Mouse (Mus musculus): ENCODE measurements around the gene Muc20. TPM values are rescaled to one million over a fixed set of nuclear protein-coding genes. Genes with fewer than 3 reads are reported as not detected.

The Muc20 gene
- polyA plus RNA-seq, 1 experiment from 2014 or later: not detected

GRCm38 (mm10) chr16:32807408-32808185 is 10.4 kb upstream of the Muc20 start:
- Histone ChIP-seq H3K27me3 (ENCODE audit: control insufficient read depth, insufficient read depth, low read length) (no peaks in the 10 kb centered on the region), H3K9me3 (ENCODE audit: control insufficient read depth, low read length) (no peaks in the 10 kb centered on the region), H3K4me2 (ENCODE audit: low read depth, low read length) (no peak overlapping the region), H3K4me3 (ENCODE audit: low read depth, low read length) (no peak overlapping the region), H3K27ac (ENCODE audit: low read depth, low read length) (no peak overlapping the region), H3K9ac (replicated peaks; ENCODE audit: low read depth, low read length) (no peak overlapping the region), H3K36me3 (ENCODE audit: control insufficient read depth, insufficient read depth, low read length) (no peaks in the 10 kb centered on the region), H3K4me1 (ENCODE audit: control insufficient read depth, insufficient read depth, low read length) (no peaks in the 10 kb centered on the region)
- WGBS: 72% methylated on average over 8 of the region's 8 CpGs
- no peak for ATAC-seq (ENCODE audit: low read depth)

- no peak for ATAC-seq (ENCODE audit: low read depth)
- H3K9me3 ChIP-seq (ENCODE audit: control insufficient read depth, low read length): no peaks in the 10 kb centered on the region
- H3K27me3 ChIP-seq (ENCODE audit: control insufficient read depth, insufficient read depth, low read length): no peaks in the 10 kb centered on the region
- H3K4me2 ChIP-seq (ENCODE audit: low read depth, low read length): no peak overlapping the region
- H3K4me1 ChIP-seq (ENCODE audit: control insufficient read depth, insufficient read depth, low read length): no peaks in the 10 kb centered on the region
- 87% methylated on average over 7 of the region's 7 CpGs for WGBS
- H3K36me3 ChIP-seq (ENCODE audit: control insufficient read depth, insufficient read depth, low read length): no peaks in the 10 kb centered on the region
- H3K27ac ChIP-seq (ENCODE audit: low read depth, low read length): no peak overlapping the region
- no peak overlapping the region for H3K9ac ChIP-seq (replicated peaks; ENCODE audit: low read depth, low read length)
- no peak overlapping the region for H3K4me3 ChIP-seq (ENCODE audit: low read depth, low read length)
These were observed 7.9 kb upstream of the Muc20 start for GRCm38 (mm10) chr16:32805151-32805550.

GRCm38 (mm10) chr16:32803901-32804300 is 6.7 kb upstream of the Muc20 start:
- H3K4me1 ChIP-seq (ENCODE audit: control insufficient read depth, insufficient read depth, low read length): no peaks in the 10 kb centered on the region
- 40% methylated on average over 5 of the region's 5 CpGs for WGBS

GRCm38 (mm10) chr16:32803252-32803853 is 6.1 kb upstream of the Muc20 start:
- H3K4me1 ChIP-seq (ENCODE audit: control insufficient read depth, insufficient read depth, low read length): no peaks in the 10 kb centered on the region
- 38% methylated on average over 6 of the region's 6 CpGs for WGBS
- no peak overlapping the region for H3K4me2 ChIP-seq (ENCODE audit: low read depth, low read length)
- H3K36me3 ChIP-seq (ENCODE audit: control insufficient read depth, insufficient read depth, low read length): no peaks in the 10 kb centered on the region
- no peaks in the 10 kb centered on the region for H3K9me3 ChIP-seq (ENCODE audit: control insufficient read depth, low read length)
- H3K4me3 ChIP-seq (ENCODE audit: low read depth, low read length): no peak overlapping the region
- H3K9ac ChIP-seq (replicated peaks; ENCODE audit: low read depth, low read length): no peak overlapping the region
- peak overlapping the region; percentile 35; the same call in 1 of the 2 replicates for H3K27ac ChIP-seq (ENCODE audit: low read depth, low read length)
- no peaks in the 10 kb centered on the region for H3K27me3 ChIP-seq (ENCODE audit: control insufficient read depth, insufficient read depth, low read length)
- ATAC-seq (ENCODE audit: low read depth): peak; percentile 78

More at GRCm38 (mm10) chr16:32803901-32804300, 6.7 kb upstream of the Muc20 start:
- ATAC-seq (ENCODE audit: low read depth): 0 out of 2 replicates have a peak, but pooled peaks have one; percentile 34
- Histone ChIP-seq H3K4me2 (ENCODE audit: low read depth, low read length) (no peak overlapping the region), H3K27ac (ENCODE audit: low read depth, low read length) (no peak overlapping the region), H3K4me3 (ENCODE audit: low read depth, low read length) (no peak overlapping the region), H3K9me3 (ENCODE audit: control insufficient read depth, low read length) (no peaks in the 10 kb centered on the region), H3K36me3 (ENCODE audit: control insufficient read depth, insufficient read depth, low read length) (no peaks in the 10 kb centered on the region), H3K9ac (replicated peaks; ENCODE audit: low read depth, low read length) (no peak overlapping the region), H3K27me3 (ENCODE audit: control insufficient read depth, insufficient read depth, low read length) (no peaks in the 10 kb centered on the region)

GRCm38 (mm10) chr16:32796676-32797425 is 384 bp downstream of the Muc20 start:
- H3K27ac ChIP-seq (ENCODE audit: low read depth, low read length): no peak overlapping the region
- H3K36me3 ChIP-seq (ENCODE audit: control insufficient read depth, insufficient read depth, low read length): no peaks in the 10 kb centered on the region
- H3K9ac ChIP-seq (replicated peaks; ENCODE audit: low read depth, low read length): no peak overlapping the region
- H3K27me3 ChIP-seq (ENCODE audit: control insufficient read depth, insufficient read depth, low read length): no peaks in the 10 kb centered on the region
- no peak overlapping the region for H3K4me3 ChIP-seq (ENCODE audit: low read depth, low read length)
- H3K4me2 ChIP-seq (ENCODE audit: low read depth, low read length): no peak overlapping the region
- 64% methylated on average over 14 of the region's 14 CpGs for WGBS
- H3K4me1 ChIP-seq (ENCODE audit: control insufficient read depth, insufficient read depth, low read length): no peaks in the 10 kb centered on the region
- no peaks in the 10 kb centered on the region for H3K9me3 ChIP-seq (ENCODE audit: control insufficient read depth, low read length)
- no peak for ATAC-seq (ENCODE audit: low read depth)

GRCm38 (mm10) chr16:32795177-32795576 is 2.1 kb downstream of the Muc20 start:
- no peaks in the 10 kb centered on the region for H3K36me3 ChIP-seq (ENCODE audit: control insufficient read depth, insufficient read depth, low read length)
- H3K4me1 ChIP-seq (ENCODE audit: control insufficient read depth, insufficient read depth, low read length): no peaks in the 10 kb centered on the region
- H3K27ac ChIP-seq (ENCODE audit: low read depth, low read length): no peak overlapping the region
- H3K4me3 ChIP-seq (ENCODE audit: low read depth, low read length): no peak overlapping the region
- H3K27me3 ChIP-seq (ENCODE audit: control insufficient read depth, insufficient read depth, low read length): no peaks in the 10 kb centered on the region
- H3K9me3 ChIP-seq (ENCODE audit: control insufficient read depth, low read length): no peaks in the 10 kb centered on the region
- H3K4me2 ChIP-seq (ENCODE audit: low read depth, low read length): no peak overlapping the region
- WGBS: 83% methylated on average over 1 of the region's 1 CpGs
- no peak for ATAC-seq (ENCODE audit: low read depth)
- no peak overlapping the region for H3K9ac ChIP-seq (replicated peaks; ENCODE audit: low read depth, low read length)

- ATAC-seq (ENCODE audit: low read depth): no peak
- H3K4me1 ChIP-seq (ENCODE audit: control insufficient read depth, insufficient read depth, low read length): no peaks in the 10 kb centered on the region
- WGBS: 98% methylated on average over 5 of the region's 5 CpGs
- H3K9ac ChIP-seq (replicated peaks; ENCODE audit: low read depth, low read length): no peak overlapping the region
- no peak overlapping the region for H3K4me2 ChIP-seq (ENCODE audit: low read depth, low read length)
- no peaks in the 10 kb centered on the region for H3K9me3 ChIP-seq (ENCODE audit: control insufficient read depth, low read length)
- no peak overlapping the region for H3K27ac ChIP-seq (ENCODE audit: low read depth, low read length)
- H3K4me3 ChIP-seq (ENCODE audit: low read depth, low read length): no peak overlapping the region
- H3K36me3 ChIP-seq (ENCODE audit: control insufficient read depth, insufficient read depth, low read length): no peaks in the 10 kb centered on the region
- no peaks in the 10 kb centered on the region for H3K27me3 ChIP-seq (ENCODE audit: control insufficient read depth, insufficient read depth, low read length)
These were observed 7.2 kb downstream of the Muc20 start for GRCm38 (mm10) chr16:32790056-32790455.

GRCm38 (mm10) chr16:32784840-32785239 is 12.4 kb downstream of the Muc20 start:
- Histone ChIP-seq H3K27me3 (ENCODE audit: control insufficient read depth, insufficient read depth, low read length) (no peaks in the 10 kb centered on the region), H3K9ac (replicated peaks; ENCODE audit: low read depth, low read length) (no peak overlapping the region), H3K4me3 (ENCODE audit: low read depth, low read length) (no peak overlapping the region), H3K27ac (ENCODE audit: low read depth, low read length) (no peak overlapping the region), H3K36me3 (ENCODE audit: control insufficient read depth, insufficient read depth, low read length) (no peaks in the 10 kb centered on the region), H3K4me2 (ENCODE audit: low read depth, low read length) (no peak overlapping the region), H3K9me3 (ENCODE audit: control insufficient read depth, low read length) (no peaks in the 10 kb centered on the region), H3K4me1 (ENCODE audit: control insufficient read depth, insufficient read depth, low read length) (no peaks in the 10 kb centered on the region)
- 68% methylated on average over 13 of the region's 13 CpGs for WGBS
- no peak for ATAC-seq (ENCODE audit: low read depth)

Data from neural tube, embryonic 14.5 days (tissue).